Comparison of ENCODE assay signal across 8 mouse cellular contexts in the genomic region with DNA sequence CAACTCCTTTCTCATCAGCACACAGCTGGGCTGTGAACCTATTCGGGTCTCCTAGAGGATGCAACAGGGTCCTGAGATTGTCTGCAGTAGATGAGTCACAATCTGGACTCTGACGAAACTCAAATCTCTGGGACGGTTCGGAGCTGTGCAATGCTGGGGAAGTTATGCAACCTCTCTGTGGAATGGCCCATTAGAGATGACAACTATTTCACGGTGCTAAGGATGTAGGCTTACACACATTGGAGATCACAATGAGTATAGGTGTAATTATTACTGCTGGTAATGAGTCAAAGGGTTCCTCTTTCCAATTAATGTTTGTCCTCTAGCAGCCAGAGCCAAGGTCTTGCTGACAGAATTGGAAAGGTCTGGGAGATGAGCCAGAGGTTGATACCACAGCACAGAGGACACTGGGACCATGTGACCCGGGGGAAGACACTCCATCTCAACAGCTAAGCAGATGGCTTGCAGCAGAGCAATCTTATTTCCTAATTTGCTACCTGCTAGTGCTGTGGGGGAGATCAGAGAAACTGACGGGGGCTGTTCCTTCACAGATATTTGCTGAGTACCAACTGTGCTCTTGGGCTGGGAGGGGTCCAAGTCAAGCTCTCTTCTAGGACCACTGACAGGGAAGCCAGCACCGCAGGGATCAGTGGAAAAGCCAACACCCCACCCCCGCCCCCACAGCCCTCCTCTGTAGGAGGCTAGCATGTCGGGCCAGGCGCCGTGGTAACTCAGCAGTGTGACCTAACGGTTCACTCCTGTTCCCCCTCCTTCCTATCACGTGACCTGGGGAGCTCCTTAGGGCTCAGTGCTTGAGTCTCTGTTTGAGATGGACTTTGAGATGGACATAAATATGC. TPM values are rescaled to one million over a fixed set of nuclear protein-coding genes. Genes with fewer than 3 reads are reported as not detected.
DNase-seq lines count a peak whose midpoint lies in the region; ATAC-seq and TF ChIP-seq lines count a peak whose summit lies in the region.

No protein-coding gene starts in this region.

- H3K27ac ChIP-seq in forebrain, embryonic 14.5 days (ENCODE audit: low read depth, low read length), result no peak overlapping the region
- H3K27ac ChIP-seq in forebrain, embryonic 16.5 days (ENCODE audit: low read length), result no peak overlapping the region
- 0 out of 2 replicates have a peak overlapping the region, but pooled peaks have one; percentile 15 for H3K27ac ChIP-seq in bone marrow, adult 2 months (ENCODE audit: control insufficient read depth, insufficient read depth, low read depth, low read length, poor library complexity)
- H3K27ac ChIP-seq in heart, postnatal 0 days (ENCODE audit: low read depth), result peak overlapping the region; percentile 94
- no peak overlapping the region for H3K27ac ChIP-seq in hindbrain, embryonic 14.5 days

- no peaks in the 10 kb centered on the region for H3K4me1 ChIP-seq in forebrain, embryonic 14.5 days (ENCODE audit: control insufficient read depth, insufficient read depth, low read length)
- 0 out of 2 replicates have a peak, but pooled peaks cover 2% of the 10 kb centered on the region for H3K4me1 ChIP-seq in forebrain, embryonic 16.5 days (replicated peaks; ENCODE audit: control insufficient read depth, insufficient read depth, low read length)
- peaks cover 2% of the 10 kb centered on the region for H3K4me1 ChIP-seq in bone marrow, adult 2 months (ENCODE audit: control insufficient read depth, insufficient read depth, low read length)
- peaks cover 73% of the 10 kb centered on the region for H3K4me1 ChIP-seq in heart, postnatal 0 days (ENCODE audit: control insufficient read depth, insufficient read depth)
- peaks cover 7% of the 10 kb centered on the region; the same call in 1 of the 2 replicates for H3K4me1 ChIP-seq in hindbrain, embryonic 14.5 days (replicated peaks; ENCODE audit: control insufficient read depth, insufficient read depth, low read length)

- ATAC-seq in forebrain, embryonic 14.5 days, result no peak
- no peak for ATAC-seq in forebrain, embryonic 16.5 days
- peak; percentile 64 for ATAC-seq in heart, postnatal 0 days (ENCODE audit: insufficient read depth, low read depth)
- ATAC-seq in hindbrain, embryonic 14.5 days (ENCODE audit: low FRiP score), result no peak; the same call in 1 of the 2 replicates

- WGBS in forebrain, embryonic 14.5 days, result 45% methylated on average over 14 of the region's 14 CpGs
- WGBS in forebrain, embryonic 16.5 days, result 44% methylated on average over 14 of the region's 14 CpGs
- WGBS in bone marrow, adult 2 months, result 14% methylated on average over 14 of the region's 14 CpGs
- 24% methylated on average over 14 of the region's 14 CpGs for WGBS in heart, postnatal 0 days
- 51% methylated on average over 14 of the region's 14 CpGs for WGBS in hindbrain, embryonic 14.5 days

- H3K9ac ChIP-seq in forebrain, embryonic 14.5 days (ENCODE audit: low read length), result no peak overlapping the region
- H3K9ac ChIP-seq in forebrain, embryonic 16.5 days (replicated peaks; ENCODE audit: low read depth, low read length), result no peak overlapping the region
- no peak overlapping the region for H3K9ac ChIP-seq in heart, postnatal 0 days (replicated peaks; ENCODE audit: low read depth, low read length)
- H3K9ac ChIP-seq in hindbrain, embryonic 14.5 days, result no peak overlapping the region

- H3K4me3 ChIP-seq in forebrain, embryonic 14.5 days (ENCODE audit: low read depth, low read length), result no peak overlapping the region
- H3K4me3 ChIP-seq in forebrain, embryonic 16.5 days (replicated peaks; ENCODE audit: low read length), result no peak overlapping the region
- no peak overlapping the region for H3K4me3 ChIP-seq in bone marrow, adult 2 months (replicated peaks; ENCODE audit: control insufficient read depth, low read depth, low read length)
- no peak overlapping the region for H3K4me3 ChIP-seq in heart, postnatal 0 days (ENCODE audit: low read depth, low read length)
- H3K4me3 ChIP-seq in hindbrain, embryonic 14.5 days (replicated peaks; ENCODE audit: low read length), result no peak overlapping the region

- no peaks in the 10 kb centered on the region for H3K36me3 ChIP-seq in forebrain, embryonic 14.5 days (ENCODE audit: control insufficient read depth, insufficient read depth, low read length)
- no peaks in the 10 kb centered on the region for H3K36me3 ChIP-seq in forebrain, embryonic 16.5 days (ENCODE audit: control insufficient read depth, insufficient read depth)
- no peaks in the 10 kb centered on the region for H3K36me3 ChIP-seq in heart, postnatal 0 days (replicated peaks; ENCODE audit: control insufficient read depth, insufficient read depth, low read length)
- H3K36me3 ChIP-seq in hindbrain, embryonic 14.5 days (replicated peaks; ENCODE audit: control insufficient read depth, insufficient read depth), result no peaks in the 10 kb centered on the region

- no peak overlapping the region for H3K4me2 ChIP-seq in forebrain, embryonic 14.5 days (ENCODE audit: low read length)
- H3K4me2 ChIP-seq in forebrain, embryonic 16.5 days (ENCODE audit: low read length), result no peak overlapping the region
- no peak overlapping the region for H3K4me2 ChIP-seq in heart, postnatal 0 days (ENCODE audit: low read depth, low read length)
- H3K4me2 ChIP-seq in hindbrain, embryonic 14.5 days (replicated peaks), result no peak overlapping the region

- TF ChIP-seq CTCF in bone marrow, adult 2 months (IDR thresholded peaks at IDR 0.05; ENCODE audit: control insufficient read depth, insufficient read depth, low read length), result no peak
- TF ChIP-seq CTCF in heart, postnatal 0 days (IDR thresholded peaks at IDR 0.05; ENCODE audit: low read depth), result no peak

- TF ChIP-seq POLR2A in bone marrow, adult 2 months (IDR thresholded peaks at IDR 0.05; ENCODE audit: borderline replicate concordance, control insufficient read depth, low read depth, low read length), result no peak

- no peaks in the 10 kb centered on the region for H3K9me3 ChIP-seq in forebrain, embryonic 14.5 days (replicated peaks; ENCODE audit: control insufficient read depth, low read length)
- no peaks in the 10 kb centered on the region for H3K9me3 ChIP-seq in forebrain, embryonic 16.5 days (ENCODE audit: control insufficient read depth, low read length)
- no peaks in the 10 kb centered on the region for H3K9me3 ChIP-seq in heart, postnatal 0 days (replicated peaks; ENCODE audit: control insufficient read depth, low read length)
- no peaks in the 10 kb centered on the region for H3K9me3 ChIP-seq in hindbrain, embryonic 14.5 days (ENCODE audit: control insufficient read depth, low read length)

- H3K27me3 ChIP-seq in forebrain, embryonic 14.5 days (replicated peaks; ENCODE audit: control insufficient read depth, insufficient read depth, low read length), result no peaks in the 10 kb centered on the region
- no peaks in the 10 kb centered on the region for H3K27me3 ChIP-seq in forebrain, embryonic 16.5 days (replicated peaks; ENCODE audit: control insufficient read depth, insufficient read depth, low read length)
- no peaks in the 10 kb centered on the region for H3K27me3 ChIP-seq in heart, postnatal 0 days (ENCODE audit: control insufficient read depth, insufficient read depth, low read length)
- no peaks in the 10 kb centered on the region for H3K27me3 ChIP-seq in hindbrain, embryonic 14.5 days (ENCODE audit: control insufficient read depth, insufficient read depth, low read length)

- DNase-seq in forebrain, embryonic 14.5 days (ENCODE audit: low spot score), result peak; percentile 6
- peak; percentile 76 for DNase-seq in 3T3-L1 (ENCODE audit: low read depth, low spot score)
- peak; percentile 80 for DNase-seq in heart, postnatal 0 days (ENCODE audit: low spot score)
- peak; percentile 40 for DNase-seq in retina, embryonic 14.5 days (ENCODE audit: low spot score)
- no peak for DNase-seq in spleen, postnatal 10 days (ENCODE audit: low spot score in 2 of 2)
- no peak for DNase-seq in hindbrain, embryonic 14.5 days (ENCODE audit: low spot score)

- TF ChIP-seq EP300 in heart, postnatal 0 days (IDR thresholded peaks at IDR 0.05; ENCODE audit: low read depth), result peak; percentile 63; the same call in 1 of the 2 replicates

RNA-seq across cellular contexts. Expression of a gene that starts 37.4 kb away (rescaled TPM):
- not detected in 2 replicates for polyA plus RNA-seq in forebrain, embryonic 14.5 days (2014; fragmentation: Nextera tagmentation; extraction: Ambion mirVana)
- polyA plus RNA-seq in forebrain, embryonic 16.5 days (2015; fragmentation: Nextera tagmentation; extraction: Ambion mirVana), result 0.05 TPM in 1 of 2 replicates, not detected in the other
- polyA plus RNA-seq in bone marrow, adult 2 months (2011; ENCODE audit: insufficient read depth, insufficient read length, low replicate concordance, missing spikeins), result 0.70 TPM in 1 of 2 replicates, not detected in the other
- total RNA-seq in heart, postnatal 0 days (2014; rRNA removed; ENCODE audit: low replicate concordance), result 0.54 and 0.73 TPM in 2 replicates
- 0.32 and 0.71 TPM in 2 replicates for polyA plus RNA-seq in heart, postnatal 0 days (2015; fragmentation: Nextera tagmentation; extraction: Ambion mirVana)
- 0.29 TPM in 1 of 2 replicates, not detected in the other for polyA plus RNA-seq in hindbrain, embryonic 14.5 days (2014; fragmentation: Nextera tagmentation; extraction: Ambion mirVana)

RNA-seq across cellular contexts. Expression of a gene that starts 58.5 kb away (rescaled TPM):
- polyA plus RNA-seq in forebrain, embryonic 14.5 days (2014; fragmentation: Nextera tagmentation; extraction: Ambion mirVana), result 0.14 TPM in 1 of 2 replicates, not detected in the other
- 0.10 TPM in 1 of 2 replicates, not detected in the other for polyA plus RNA-seq in forebrain, embryonic 16.5 days (2015; fragmentation: Nextera tagmentation; extraction: Ambion mirVana)
- 2.2 and 5.1 TPM in 2 replicates for polyA plus RNA-seq in bone marrow, adult 2 months (2011; ENCODE audit: insufficient read depth, insufficient read length, low replicate concordance, missing spikeins)
- total RNA-seq in heart, postnatal 0 days (2014; rRNA removed; ENCODE audit: low replicate concordance), result 0.84 TPM in 1 of 2 replicates, not detected in the other
- 0.10 TPM in 1 of 2 replicates, not detected in the other for polyA plus RNA-seq in heart, postnatal 0 days (2015; fragmentation: Nextera tagmentation; extraction: Ambion mirVana)
- polyA plus RNA-seq in hindbrain, embryonic 14.5 days (2014; fragmentation: Nextera tagmentation; extraction: Ambion mirVana), result not detected in 2 replicates

Comparison
In these comparisons a context has a peak if more than half of its experiments do, and no peak if none do; other contexts are left out.
1. DNase-seq: peak in forebrain, embryonic 14.5 days (single experiment), 3T3-L1 (single experiment), heart, postnatal 0 days (single experiment) and retina, embryonic 14.5 days (single experiment); none in spleen, postnatal 10 days (0 of 2) and hindbrain, embryonic 14.5 days (single experiment).
2. H3K27ac ChIP-seq: peak in bone marrow, adult 2 months (single experiment) and heart, postnatal 0 days (single experiment); none in forebrain, embryonic 14.5 days (single experiment), forebrain, embryonic 16.5 days (single experiment) and hindbrain, embryonic 14.5 days (single experiment).